In the genomic region with DNA sequence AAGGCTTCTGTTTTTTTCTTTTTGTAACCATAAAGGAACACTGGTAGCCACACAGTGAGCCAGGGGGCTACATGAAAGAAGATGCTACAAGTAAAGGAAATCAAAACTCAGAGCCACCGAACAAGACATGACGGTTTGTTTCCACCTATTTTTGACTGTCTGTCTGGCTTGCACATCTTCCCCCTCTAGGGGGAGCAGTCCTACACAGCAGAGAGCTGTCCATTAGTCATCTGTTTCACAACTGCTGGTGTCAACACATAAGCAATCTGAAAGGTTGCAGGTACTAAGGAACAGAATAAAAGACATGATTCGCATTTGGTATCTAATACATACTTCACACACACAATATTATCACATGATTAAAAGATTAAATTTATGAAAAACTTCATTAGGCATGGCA, we compare ENCODE assay signal across 8 mouse cellular contexts. TPM values are rescaled to one million over a fixed set of nuclear protein-coding genes. Genes with fewer than 3 reads are reported as not detected.
A peak's percentile ranks its signal among the peaks of the same experiment; 100 is the strongest.
DNase-seq lines count a peak whose midpoint lies in the region; ATAC-seq and TF ChIP-seq lines count a peak whose summit lies in the region.

No protein-coding gene starts in this region.

- TF ChIP-seq CTCF in Patski (IDR thresholded peaks at IDR 0.05) = peak; percentile 92
- TF ChIP-seq CTCF in cortical plate, adult 2 months (IDR thresholded peaks at IDR 0.05; ENCODE audit: extremely low read depth, insufficient read depth, low read length) = peak; percentile 65

- in situ Hi-C loops in Patski (cut with MboI; ENCODE audit: low pct_unique_long_range_greater_than_20kb) = loop anchor here (5.0 to 10.0 kb wide), 2 partner anchors 95 to 352 kb away; no protein-coding TSS in a partner anchor

- CTCF ChIA-PET in Patski (lab: Charles Lee) = interaction anchor here (0.9 to 1.5 kb wide), 4 partner anchors 12 to 175 kb away, joined by 3 to 6 read pairs (median 4); partner anchors contain the start of gene Gmds

- intact Hi-C loops in heart, postnatal 25 days (cut with DNase I) = loop anchor here (2.0 to 10.0 kb wide), 4 partner anchors 98 to 370 kb away; no protein-coding TSS in a partner anchor

- WGBS in midbrain, embryonic 14.5 days = 83% methylated on average over 3 of the region's 3 CpGs
- WGBS in midbrain, embryonic 16.5 days = 81% methylated on average over 3 of the region's 3 CpGs
- 44% methylated on average over 3 of the region's 3 CpGs for WGBS in liver, embryonic 13.5 days (ENCODE audit: insufficient replicate concordance)

- DNase-seq in midbrain, embryonic 14.5 days = peak; percentile 62
- DNase-seq in Patski (ENCODE audit: low read depth, low spot score) = no peak
- DNase-seq in heart, postnatal 25 days (ENCODE audit: low spot score) = peak; percentile 14
- peak; percentile 19 for DNase-seq in liver, embryonic 13.5 days
- DNase-seq in right cerebral cortex, postnatal 10 days (ENCODE audit: low spot score in 2 of 2) = peak; percentile 31 to 37

- TF ChIP-seq POLR2A in cortical plate, adult 2 months (IDR thresholded peaks at IDR 0.05; ENCODE audit: extremely low read depth, insufficient read depth, low read length) = no peak

- H3K36me3 ChIP-seq in midbrain, embryonic 14.5 days (ENCODE audit: control insufficient read depth, insufficient read depth, low read length) = no peaks in the 10 kb centered on the region
- H3K36me3 ChIP-seq in midbrain, embryonic 16.5 days (ENCODE audit: control insufficient read depth, insufficient read depth, low read length) = no peaks in the 10 kb centered on the region
- H3K36me3 ChIP-seq in liver, embryonic 13.5 days = no peaks in the 10 kb centered on the region

- no peak overlapping the region for H3K4me2 ChIP-seq in midbrain, embryonic 14.5 days (ENCODE audit: low read length)
- no peak overlapping the region for H3K4me2 ChIP-seq in midbrain, embryonic 16.5 days (ENCODE audit: low read length)
- no peak overlapping the region for H3K4me2 ChIP-seq in liver, embryonic 13.5 days

- no peak overlapping the region for H3K4me3 ChIP-seq in midbrain, embryonic 14.5 days (replicated peaks; ENCODE audit: low read depth, low read length)
- H3K4me3 ChIP-seq in midbrain, embryonic 16.5 days (ENCODE audit: low read depth, low read length) = no peak overlapping the region
- no peak overlapping the region for H3K4me3 ChIP-seq in cortical plate, adult 2 months (ENCODE audit: insufficient read depth, low read length)
- H3K4me3 ChIP-seq in liver, embryonic 13.5 days (replicated peaks) = no peak overlapping the region

- no peak overlapping the region for H3K27ac ChIP-seq in midbrain, embryonic 14.5 days (replicated peaks; ENCODE audit: low read depth, low read length)
- no peak overlapping the region for H3K27ac ChIP-seq in midbrain, embryonic 16.5 days (ENCODE audit: low read length)
- no peak overlapping the region for H3K27ac ChIP-seq in cortical plate, adult 2 months (ENCODE audit: insufficient read depth, low read length)
- no peak overlapping the region for H3K27ac ChIP-seq in liver, embryonic 13.5 days

- POLR2A ChIA-PET in Patski (lab: Charles Lee) = interaction anchor here (1.4 kb wide), 1 partner anchor 25 kb away, joined by 3 read pairs; no protein-coding TSS in a partner anchor

- H3K27me3 ChIP-seq in midbrain, embryonic 14.5 days (ENCODE audit: control insufficient read depth, insufficient read depth, low read length) = no peaks in the 10 kb centered on the region
- H3K27me3 ChIP-seq in midbrain, embryonic 16.5 days (ENCODE audit: control insufficient read depth, insufficient read depth, low read depth, low read length) = no peaks in the 10 kb centered on the region
- H3K27me3 ChIP-seq in Patski = no peaks in the 10 kb centered on the region
- H3K27me3 ChIP-seq in liver, embryonic 13.5 days = no peaks in the 10 kb centered on the region

- no peak for ATAC-seq in midbrain, embryonic 14.5 days (ENCODE audit: low FRiP score, low TSS enrichment)
- ATAC-seq in midbrain, embryonic 16.5 days = no peak
- no peak for ATAC-seq in Patski
- ATAC-seq in liver, embryonic 13.5 days (ENCODE audit: low read depth) = no peak
- ATAC-seq in erythroblast, adult 5-6 weeks (replicated peaks; ENCODE audit: low FRiP score, poor library complexity, severe bottlenecking) = no peak

- no peaks in the 10 kb centered on the region for H3K9me3 ChIP-seq in midbrain, embryonic 14.5 days (ENCODE audit: control insufficient read depth, low read length)
- no peaks in the 10 kb centered on the region for H3K9me3 ChIP-seq in midbrain, embryonic 16.5 days (replicated peaks; ENCODE audit: control insufficient read depth, low read length, poor library complexity, severe bottlenecking)
- H3K9me3 ChIP-seq in liver, embryonic 13.5 days (replicated peaks) = no peaks in the 10 kb centered on the region

- H3K4me1 ChIP-seq in midbrain, embryonic 14.5 days (ENCODE audit: control insufficient read depth, insufficient read depth, low read length) = no peaks in the 10 kb centered on the region
- no peaks in the 10 kb centered on the region for H3K4me1 ChIP-seq in midbrain, embryonic 16.5 days (ENCODE audit: control insufficient read depth, insufficient read depth, low read length)
- H3K4me1 ChIP-seq in cortical plate, adult 2 months (ENCODE audit: control insufficient read depth, insufficient read depth, low read length) = no peaks in the 10 kb centered on the region
- no peaks in the 10 kb centered on the region for H3K4me1 ChIP-seq in liver, embryonic 13.5 days (replicated peaks)

- no peak overlapping the region for H3K9ac ChIP-seq in midbrain, embryonic 14.5 days (replicated peaks; ENCODE audit: low read length)
- H3K9ac ChIP-seq in midbrain, embryonic 16.5 days (ENCODE audit: low read depth, low read length) = no peak overlapping the region
- H3K9ac ChIP-seq in liver, embryonic 13.5 days = no peak overlapping the region

RNA-seq across cellular contexts. Expression of gene Gmds, which starts 25.9 kb away (rescaled TPM):
- polyA plus RNA-seq in midbrain, embryonic 14.5 days (2014; fragmentation: Nextera tagmentation; extraction: Ambion mirVana) = 29.5 and 32.6 TPM in 2 replicates
- 34.8 and 34.9 TPM in 2 replicates for polyA plus RNA-seq in midbrain, embryonic 16.5 days (2015; fragmentation: Nextera tagmentation; extraction: Ambion mirVana)
- polyA plus RNA-seq in Patski (2021) = 53.3 TPM
- 9.6 and 11.3 TPM in 2 replicates for polyA plus RNA-seq in cortical plate, adult 2 months (2012; rRNA removed)
- 1 to 10 TPM; 4.5 to 5.1 TPM for total RNA-seq in heart, postnatal 25 days (2021)
- 9.1 and 10.1 TPM in 2 replicates for polyA plus RNA-seq in liver, embryonic 13.5 days (2015; fragmentation: Nextera tagmentation; extraction: Ambion mirVana)
- 2.3 and 13.3 TPM in 2 replicates for total RNA-seq in erythroblast, adult 5-6 weeks (2015; ENCODE audit: low replicate concordance)
- 1.8 and 2.0 TPM in 2 replicates for total RNA-seq in erythroblast, adult 5-6 weeks (2017; ENCODE audit: low replicate concordance)
